Mouse (Mus musculus) neural tube, embryonic 11.5 days (tissue): ENCODE data around the gene Cd82. TPM values are rescaled to one million over a fixed set of nuclear protein-coding genes. Genes with fewer than 3 reads are reported as not detected.

Source experiments
- ATAC-seq: fragments of 200-750 bp; cut with Nextera tagmentation; 2 replicates; pipeline ENCODE4 v1.8.0; 2017; ENCODE audit warnings: moderate number of reproducible peaks, mild to moderate bottlenecking, moderate TSS enrichment, moderate library complexity; ENCODE audit not compliant: insufficient read depth, low FRiP score, low TSS enrichment
- DNase-seq: peaks from one replicate; pipeline ENCODE4 v3.0.0-alpha.2; 2015; ENCODE audit warnings: low spot score
- H3K27ac ChIP-seq: fragments of 300-500 bp; sonication (generic); 2 replicates; pipeline ENCODE4 v1.5.1; 2014; ENCODE audit warnings: low read depth, mild to moderate bottlenecking, low read length
- H3K27me3 ChIP-seq: fragments of 300-500 bp; sonication (generic); 2 replicates; pipeline ENCODE4 v1.6.1; 2014; ENCODE audit warnings: mild to moderate bottlenecking, low read length, mixed read lengths; ENCODE audit not compliant: control insufficient read depth, insufficient read depth
- H3K36me3 ChIP-seq: fragments of 300-500 bp; sonication (generic); 2 replicates; pipeline ENCODE4 v1.6.1; 2014; ENCODE audit warnings: mild to moderate bottlenecking, low read length, moderate library complexity, mixed read lengths; ENCODE audit not compliant: control insufficient read depth, insufficient read depth
- H3K4me1 ChIP-seq: fragments of 300-500 bp; sonication (generic); 2 replicates; pipeline ENCODE4 v1.6.1; 2014; ENCODE audit warnings: low read length, mixed read lengths; ENCODE audit not compliant: control insufficient read depth, insufficient read depth
- H3K4me2 ChIP-seq: fragments of 300-500 bp; sonication (generic); 2 replicates; pipeline ENCODE4 v1.6.1; 2014; ENCODE audit warnings: low read depth, mild to moderate bottlenecking, moderate library complexity
- H3K4me3 ChIP-seq: fragments of 300-500 bp; sonication (generic); 2 replicates; pipeline ENCODE4 v1.5.1; 2014; ENCODE audit warnings: low read depth, low read length
- H3K9ac ChIP-seq: fragments of 300-500 bp; sonication (generic); 2 replicates; pipeline ENCODE4 v1.6.1; 2014; ENCODE audit warnings: mild to moderate bottlenecking, low read length
- H3K9me3 ChIP-seq: fragments of 300-500 bp; sonication (generic); 2 replicates; pipeline ENCODE4 v1.6.1; 2016; ENCODE audit warnings: low read length; ENCODE audit not compliant: control insufficient read depth
- WGBS: fragments of 180-500 bp; shearing (Covaris S2); extraction: QIAGEN DNeasy Blood & Tissue Kit; methylation state at CpG from one replicate; pipeline ENCODE4 v1.1.7; 2014; 5-methylcytosine and 5-hydroxymethylcytosine counted together
- polyA plus RNA-seq: library from polyadenylated mRNA; unstranded; fragments of >200 nt; fragmentation: Nextera tagmentation; extraction: Ambion mirVana; gene quantifications from 2 replicates; pipeline ENCODE4 v1.2.1, GENCODE M21; 2014

The Cd82 gene
- polyA plus RNA-seq, 1 experiment from 2014 or later = 5.4 TPM

- Histone ChIP-seq H3K4me2 (no peak overlapping the region), H3K36me3 (no peaks in the 10 kb centered on the region), H3K4me1 (peaks cover 6% of the 10 kb centered on the region; the same call in 1 of the 2 replicates), H3K4me3 (no peak overlapping the region), H3K9me3 (no peaks in the 10 kb centered on the region), H3K27ac (no peak overlapping the region), H3K27me3 (no peaks in the 10 kb centered on the region), H3K9ac (no peak overlapping the region)
- 78% methylated on average over 2 of the region's 2 CpGs for WGBS
- no peak for ATAC-seq
- no peak for DNase-seq
These were observed 19.8 kb downstream of the Cd82 start for GRCm38 (mm10) chr2:93443106-93443505.

GRCm38 (mm10) chr2:93439812-93440559 lies 23.0 kb downstream of the Cd82 start:
- Histone ChIP-seq H3K9me3 (no peaks in the 10 kb centered on the region), H3K9ac (no peak overlapping the region), H3K4me2 (no peak overlapping the region), H3K27me3 (no peaks in the 10 kb centered on the region), H3K4me3 (no peak overlapping the region), H3K27ac (no peak overlapping the region), H3K36me3 (no peaks in the 10 kb centered on the region), H3K4me1 (peaks cover 6% of the 10 kb centered on the region; the same call in 1 of the 2 replicates)
- WGBS = 60% methylated on average over 12 of the region's 12 CpGs
- ATAC-seq (no peak), DNase-seq (no peak)

- H3K27ac ChIP-seq = no peak overlapping the region
- no peaks in the 10 kb centered on the region for H3K27me3 ChIP-seq
- ATAC-seq (no peak), DNase-seq (no peak)
- no peak overlapping the region for H3K4me2 ChIP-seq
- WGBS = 48% methylated on average over 9 of the region's 9 CpGs
- H3K9me3 ChIP-seq = no peaks in the 10 kb centered on the region
- H3K4me1 ChIP-seq = peaks cover 6% of the 10 kb centered on the region; the same call in 1 of the 2 replicates
- H3K4me3 ChIP-seq = no peak overlapping the region
- no peaks in the 10 kb centered on the region for H3K36me3 ChIP-seq
- no peak overlapping the region for H3K9ac ChIP-seq
These were observed 23.6 kb downstream of the Cd82 start for GRCm38 (mm10) chr2:93439352-93439771.

GRCm38 (mm10) chr2:93438335-93438734 lies 24.6 kb downstream of the Cd82 start:
- DNase-seq (no peak), ATAC-seq (no peak)
- Histone ChIP-seq H3K9ac (no peak overlapping the region; the same call in 1 of the 2 replicates), H3K4me2 (no peak overlapping the region), H3K27ac (no peak overlapping the region), H3K4me1 (peaks cover 4% of the 10 kb centered on the region; the same call in 1 of the 2 replicates), H3K4me3 (no peak overlapping the region), H3K9me3 (no peaks in the 10 kb centered on the region), H3K27me3 (no peaks in the 10 kb centered on the region), H3K36me3 (no peaks in the 10 kb centered on the region)
- 62% methylated on average over 6 of the region's 6 CpGs for WGBS

GRCm38 (mm10) chr2:93435577-93435976 lies 27.4 kb downstream of the Cd82 start:
- Histone ChIP-seq H3K9ac (no peak overlapping the region), H3K27me3 (no peaks in the 10 kb centered on the region), H3K4me2 (no peak overlapping the region), H3K27ac (no peak overlapping the region), H3K9me3 (no peaks in the 10 kb centered on the region), H3K36me3 (no peaks in the 10 kb centered on the region), H3K4me3 (no peak overlapping the region), H3K4me1 (peaks cover 4% of the 10 kb centered on the region; the same call in 1 of the 2 replicates)
- WGBS = 92% methylated on average over 4 of the region's 4 CpGs
- no peak for DNase-seq
- ATAC-seq = no peak

GRCm38 (mm10) chr2:93434896-93435295 lies 28.0 kb downstream of the Cd82 start:
- Histone ChIP-seq H3K9me3 (no peaks in the 10 kb centered on the region), H3K4me3 (no peak overlapping the region), H3K9ac (no peak overlapping the region), H3K36me3 (no peaks in the 10 kb centered on the region), H3K4me2 (no peak overlapping the region), H3K4me1 (peaks cover 4% of the 10 kb centered on the region; the same call in 1 of the 2 replicates), H3K27me3 (no peaks in the 10 kb centered on the region), H3K27ac (no peak overlapping the region)
- DNase-seq (no peak), ATAC-seq (no peak)
- WGBS = 82% methylated on average over 3 of the region's 3 CpGs

GRCm38 (mm10) chr2:93433543-93433942 lies 29.4 kb downstream of the Cd82 start:
- no peaks in the 10 kb centered on the region for H3K4me1 ChIP-seq
- no peak for ATAC-seq
- 73% methylated on average over 5 of the region's 5 CpGs for WGBS

GRCm38 (mm10) chr2:93432600-93433389 lies 30.1 kb downstream of the Cd82 start:
- H3K9ac ChIP-seq = no peak overlapping the region
- H3K4me3 ChIP-seq = no peak overlapping the region
- no peak overlapping the region for H3K27ac ChIP-seq
- 81% methylated on average over 6 of the region's 6 CpGs for WGBS
- ATAC-seq (no peak), DNase-seq (no peak)
- H3K9me3 ChIP-seq = no peaks in the 10 kb centered on the region
- H3K4me2 ChIP-seq = no peak overlapping the region
- H3K36me3 ChIP-seq = no peaks in the 10 kb centered on the region
- H3K27me3 ChIP-seq = no peaks in the 10 kb centered on the region
- no peaks in the 10 kb centered on the region for H3K4me1 ChIP-seq

More at GRCm38 (mm10) chr2:93433543-93433942, 29.4 kb downstream of the Cd82 start:
- no peak for DNase-seq
- no peaks in the 10 kb centered on the region for H3K36me3 ChIP-seq
- H3K27ac ChIP-seq = no peak overlapping the region
- no peak overlapping the region for H3K4me3 ChIP-seq
- no peaks in the 10 kb centered on the region for H3K9me3 ChIP-seq
- no peak overlapping the region for H3K9ac ChIP-seq
- H3K4me2 ChIP-seq = no peak overlapping the region
- H3K27me3 ChIP-seq = no peaks in the 10 kb centered on the region
